Mouse (Mus musculus): ENCODE results near the gene Nlgn1. TPM values are rescaled to one million over a fixed set of nuclear protein-coding genes. Genes with fewer than 3 reads are reported as not detected.

Nlgn1 gene
- total RNA-seq, 2 experiments from 2014 or later = not detected

GRCm38 (mm10) chr3:26202702-26203101, 129.6 kb downstream of the Nlgn1 start:
- ATAC-seq (ENCODE audit: poor library complexity, severe bottlenecking) = no peak

- ATAC-seq (ENCODE audit: poor library complexity, severe bottlenecking) = no peak
Measured at GRCm38 (mm10) chr3:26201410-26201809, 130.8 kb downstream of the Nlgn1 start.

GRCm38 (mm10) chr3:26194970-26195369, 137.3 kb downstream of the Nlgn1 start:
- ATAC-seq (ENCODE audit: poor library complexity, severe bottlenecking) = no peak

- ATAC-seq (ENCODE audit: poor library complexity, severe bottlenecking) = no peak
Measured at GRCm38 (mm10) chr3:26181013-26181412, 151.2 kb downstream of the Nlgn1 start.

DNA sequence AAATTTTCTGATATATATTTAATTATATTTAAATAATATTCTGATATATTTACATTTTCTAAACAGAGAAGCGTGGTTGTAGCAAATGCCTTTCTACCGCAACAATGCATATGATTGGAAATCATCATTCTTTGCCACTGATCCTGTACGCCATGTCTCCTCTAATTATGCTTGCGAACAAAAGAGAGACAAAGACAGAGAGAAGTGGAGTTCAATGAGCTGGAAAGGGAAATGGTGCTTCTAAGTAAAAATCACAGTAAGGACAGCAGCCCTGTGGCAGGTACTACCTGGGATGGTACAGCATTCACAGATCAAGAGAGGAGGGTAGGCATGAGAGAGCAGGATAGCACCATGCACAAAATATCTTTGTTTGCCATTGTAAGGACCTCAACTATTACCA, 156.9 kb downstream of the Nlgn1 start:
- no peak for ATAC-seq (ENCODE audit: poor library complexity, severe bottlenecking)

DNA sequence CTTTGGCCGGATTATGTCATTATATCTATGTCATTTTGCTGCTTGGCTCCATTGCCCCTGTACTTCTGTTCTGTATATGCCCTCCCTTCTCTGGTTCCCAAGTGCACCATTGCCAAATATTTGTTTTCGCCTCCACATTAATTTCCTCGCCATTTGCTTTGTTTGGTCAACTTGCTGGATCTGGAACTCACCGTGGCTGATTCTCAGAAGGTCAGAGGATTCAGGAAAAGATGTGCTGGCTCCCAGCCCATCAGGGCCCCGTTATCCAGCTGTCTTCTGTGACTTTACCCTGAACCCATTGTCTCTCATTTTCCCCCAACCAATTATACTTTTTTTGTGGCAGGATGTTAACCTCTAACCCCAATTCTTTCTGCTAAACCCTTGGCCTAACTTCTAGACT, 158.0 kb downstream of the Nlgn1 start:
- no peak for ATAC-seq (ENCODE audit: poor library complexity, severe bottlenecking)

GRCm38 (mm10) chr3:26173613-26174012, 158.6 kb downstream of the Nlgn1 start:
- ATAC-seq (ENCODE audit: poor library complexity, severe bottlenecking) = no peak

- no peak for ATAC-seq (ENCODE audit: poor library complexity, severe bottlenecking)
Measured at GRCm38 (mm10) chr3:26166711-26167110, 165.5 kb downstream of the Nlgn1 start.

GRCm38 (mm10) chr3:26153782-26154181, 178.5 kb downstream of the Nlgn1 start:
- no peak for ATAC-seq (ENCODE audit: poor library complexity, severe bottlenecking)

- no peak for ATAC-seq (ENCODE audit: poor library complexity, severe bottlenecking)
Measured at GRCm38 (mm10) chr3:26153036-26153741, 179.1 kb downstream of the Nlgn1 start.

DNA sequence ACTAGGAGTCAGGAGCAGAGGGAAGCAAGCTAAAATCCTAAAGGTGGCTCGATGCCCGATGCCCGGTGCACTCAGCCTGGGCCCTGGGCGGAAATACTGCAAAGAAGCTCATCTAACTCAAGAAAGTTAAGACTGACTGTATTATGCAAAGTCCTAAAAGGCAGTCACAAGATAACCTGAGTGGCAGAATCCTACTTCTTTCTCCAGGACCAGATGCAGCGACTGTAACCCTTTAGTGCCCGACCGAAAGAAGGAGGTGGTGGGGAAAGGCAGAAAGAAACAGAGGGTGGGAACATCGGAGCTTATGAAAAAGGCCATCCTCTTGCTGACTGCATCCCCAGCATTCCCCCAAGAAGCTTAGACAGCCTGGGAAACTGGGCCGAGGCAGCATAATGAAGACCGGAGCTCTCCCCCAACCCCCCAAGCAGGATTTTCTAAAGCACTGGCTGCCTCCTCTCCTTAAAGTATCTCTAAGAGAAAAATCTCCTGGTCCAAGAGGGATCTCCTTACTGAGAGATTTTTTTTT, 179.7 kb downstream of the Nlgn1 start:
- ATAC-seq (ENCODE audit: poor library complexity, severe bottlenecking) = no peak

GRCm38 (mm10) chr3:26151351-26152020, 180.8 kb downstream of the Nlgn1 start:
- no peak for ATAC-seq (ENCODE audit: poor library complexity, severe bottlenecking)

DNA sequence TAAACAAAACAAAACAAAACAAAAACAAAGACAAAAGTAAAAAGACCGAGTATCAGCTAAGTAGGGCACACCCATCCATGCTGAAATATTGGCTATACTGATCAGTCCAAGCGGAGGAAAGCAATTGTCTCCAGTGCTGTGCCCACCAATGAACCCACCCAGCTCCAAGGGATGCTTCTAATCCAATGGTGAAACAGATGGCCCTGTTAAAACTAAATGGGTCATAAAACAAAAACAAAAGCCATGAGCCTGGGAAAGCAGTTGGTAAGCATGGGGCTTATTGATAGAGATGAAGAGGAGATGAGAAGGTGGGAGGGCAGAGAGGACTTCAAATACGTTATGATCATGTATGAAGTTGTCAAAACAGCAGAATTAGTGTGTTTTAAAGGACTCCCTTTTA, 186.1 kb downstream of the Nlgn1 start:
- no peak for ATAC-seq (ENCODE audit: poor library complexity, severe bottlenecking)

DNA sequence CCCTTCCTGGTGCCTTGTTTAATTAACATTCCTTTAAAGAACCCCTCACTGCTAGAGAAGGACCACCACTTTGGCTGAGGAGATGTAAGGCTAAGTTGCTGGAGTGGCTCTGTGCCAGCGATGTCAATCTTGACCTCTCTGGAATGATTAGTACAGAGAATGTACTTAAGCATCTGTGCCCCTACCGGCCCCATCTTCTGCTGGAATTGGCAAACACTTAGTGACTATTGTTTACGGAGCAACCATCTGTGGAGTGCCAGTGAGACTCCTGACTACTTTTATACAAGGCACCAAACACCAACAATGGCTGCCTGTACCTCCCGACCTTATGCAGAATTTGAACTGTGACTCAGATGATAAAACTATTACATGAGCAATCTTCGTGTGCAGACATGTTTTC, 186.8 kb downstream of the Nlgn1 start:
- ATAC-seq (ENCODE audit: poor library complexity, severe bottlenecking) = no peak

DNA sequence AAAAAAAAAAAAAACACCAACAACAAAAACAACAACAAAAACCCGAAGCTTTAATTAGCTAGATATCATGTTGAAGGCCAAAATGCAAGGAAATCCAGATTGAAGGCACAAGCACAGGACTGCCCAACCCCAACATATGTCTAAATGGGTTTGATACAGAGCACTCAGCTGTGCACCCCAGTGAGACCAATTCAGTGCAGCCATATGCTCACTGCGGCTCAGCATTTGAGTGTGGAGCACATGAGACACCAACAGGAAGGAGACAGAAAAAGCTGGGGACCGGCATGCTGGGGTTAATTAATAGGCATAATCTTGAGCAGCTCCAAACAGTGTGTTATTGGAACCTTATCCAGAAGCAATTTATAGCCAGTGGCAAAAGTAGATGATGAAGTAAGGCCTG, 190.7 kb downstream of the Nlgn1 start:
- no peak for ATAC-seq (ENCODE audit: poor library complexity, severe bottlenecking)

GRCm38 (mm10) chr3:26134839-26135651, 197.2 kb downstream of the Nlgn1 start:
- ATAC-seq (ENCODE audit: poor library complexity, severe bottlenecking) = no peak

GRCm38 (mm10) chr3:26130919-26131318, 201.3 kb downstream of the Nlgn1 start:
- no peak for ATAC-seq (ENCODE audit: poor library complexity, severe bottlenecking)

GRCm38 (mm10) chr3:26129455-26129854, 202.8 kb downstream of the Nlgn1 start:
- ATAC-seq (ENCODE audit: poor library complexity, severe bottlenecking) = no peak

DNA sequence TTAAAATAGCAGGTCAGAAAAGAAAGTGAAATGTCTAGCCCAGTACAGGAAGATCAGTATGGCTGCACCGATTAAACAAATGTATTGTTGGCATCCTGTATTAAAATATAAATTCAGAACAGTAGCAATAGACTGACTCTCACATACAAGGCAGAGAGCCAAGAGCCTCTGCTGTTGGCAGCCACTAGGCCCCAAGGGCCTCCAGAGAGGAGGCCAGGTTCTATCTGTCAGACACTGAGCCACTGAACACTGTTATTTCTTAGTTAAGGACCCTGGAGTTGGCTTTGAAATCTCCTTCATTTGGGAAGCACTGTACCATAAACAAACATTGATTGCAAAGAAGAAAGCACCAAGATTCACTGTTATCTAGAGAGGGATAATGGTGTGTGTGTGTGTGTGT, 215.2 kb downstream of the Nlgn1 start:
- ATAC-seq (ENCODE audit: poor library complexity, severe bottlenecking) = no peak

GRCm38 (mm10) chr3:26106361-26106760, 225.9 kb downstream of the Nlgn1 start:
- ATAC-seq (ENCODE audit: poor library complexity, severe bottlenecking) = no peak

GRCm38 (mm10) chr3:26105528-26105927, 226.7 kb downstream of the Nlgn1 start:
- ATAC-seq (ENCODE audit: poor library complexity, severe bottlenecking) = no peak

Measured in megakaryocyte, adult 5-6 weeks (primary cell).